Mouse (Mus musculus): ENCODE data around the gene Pla2g10.

GRCm38 (mm10) chr16:13674511-13674910, 56.3 kb downstream of the Pla2g10 start:
- TF ChIP-seq TAL1 (IDR thresholded peaks at IDR 0.05; ENCODE audit: low read length): no peak
- TF ChIP-seq GATA1 (IDR thresholded peaks at IDR 0.05; ENCODE audit: low read length): no peak
